Mouse (Mus musculus): ENCODE data around the gene Ube2n. TPM values are rescaled to one million over a fixed set of nuclear protein-coding genes. Genes with fewer than 3 reads are reported as not detected.

Gene Ube2n
- polyA plus RNA-seq (2012; rRNA removed; ENCODE audit: low replicate concordance), result 8.4 and 9.5 TPM in 2 replicates

DNA sequence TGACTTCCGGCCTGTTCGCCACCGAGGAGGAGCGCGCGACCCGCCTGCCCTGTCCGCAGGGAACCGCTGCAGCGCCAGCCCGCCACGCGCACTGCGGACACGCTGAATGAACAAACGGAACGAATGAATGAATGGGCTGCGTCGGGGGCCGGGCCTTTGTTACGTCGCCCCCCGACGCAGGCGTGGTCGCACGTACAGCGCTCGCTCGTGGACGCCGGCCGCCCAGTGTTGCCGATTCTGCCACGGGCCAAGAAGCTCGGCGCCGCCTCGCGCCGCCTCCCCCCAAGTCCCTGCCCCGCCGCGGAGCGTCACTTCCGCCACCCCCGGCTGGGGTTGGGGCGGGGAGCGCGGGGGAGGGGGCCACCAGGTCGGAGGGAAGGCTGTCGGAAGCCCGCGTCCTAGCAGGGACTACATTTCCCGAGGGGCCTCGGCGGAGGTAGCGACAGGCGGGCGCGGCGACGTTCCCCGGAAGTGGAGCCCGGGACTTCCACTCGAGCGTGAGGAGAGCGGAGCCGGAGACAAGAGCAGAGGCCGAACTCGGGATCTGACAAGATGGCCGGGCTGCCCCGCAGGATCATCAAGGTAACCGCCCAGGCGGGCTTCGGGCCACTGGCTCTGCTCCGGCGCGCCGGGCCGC is at the start of gene Ube2n:
Ube2n (plus strand) TSS at position 490 of the 637 bp plus-strand sequence.

DNA sequence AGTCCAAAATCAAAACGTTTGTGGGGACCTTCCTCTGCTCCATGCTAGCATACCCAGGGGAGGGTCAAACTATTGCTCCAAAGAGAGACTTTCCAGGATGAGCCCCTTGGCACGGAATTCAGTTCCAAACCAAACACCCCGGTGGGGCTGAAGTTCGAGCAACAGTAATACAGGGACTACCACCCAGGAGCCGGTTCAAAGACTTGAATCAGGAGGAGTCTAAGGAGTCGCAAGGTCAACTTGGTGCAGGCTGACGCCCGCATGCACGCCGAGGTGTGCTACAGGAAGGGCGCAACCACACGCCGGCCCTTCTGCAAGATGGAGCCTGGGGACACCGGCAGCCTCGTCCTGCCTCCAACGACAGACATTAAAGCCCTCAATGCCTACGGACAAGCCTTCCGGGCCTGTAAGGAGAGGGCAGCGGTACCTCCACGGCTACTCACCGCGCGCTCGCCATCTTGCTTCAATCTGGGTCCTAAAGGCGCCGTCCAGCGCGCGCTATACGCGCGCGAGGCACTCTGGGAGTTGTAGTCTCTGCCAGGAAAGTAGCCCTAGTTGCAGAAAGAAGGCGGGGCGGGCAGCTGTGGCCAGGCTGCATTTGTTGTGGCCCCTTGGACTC is 13.4 kb upstream of the Ube2n start, which contains the start of gene Mrpl42:
Mrpl42 (minus strand) TSS at position 478 of the 619 bp plus-strand sequence.

DNA sequence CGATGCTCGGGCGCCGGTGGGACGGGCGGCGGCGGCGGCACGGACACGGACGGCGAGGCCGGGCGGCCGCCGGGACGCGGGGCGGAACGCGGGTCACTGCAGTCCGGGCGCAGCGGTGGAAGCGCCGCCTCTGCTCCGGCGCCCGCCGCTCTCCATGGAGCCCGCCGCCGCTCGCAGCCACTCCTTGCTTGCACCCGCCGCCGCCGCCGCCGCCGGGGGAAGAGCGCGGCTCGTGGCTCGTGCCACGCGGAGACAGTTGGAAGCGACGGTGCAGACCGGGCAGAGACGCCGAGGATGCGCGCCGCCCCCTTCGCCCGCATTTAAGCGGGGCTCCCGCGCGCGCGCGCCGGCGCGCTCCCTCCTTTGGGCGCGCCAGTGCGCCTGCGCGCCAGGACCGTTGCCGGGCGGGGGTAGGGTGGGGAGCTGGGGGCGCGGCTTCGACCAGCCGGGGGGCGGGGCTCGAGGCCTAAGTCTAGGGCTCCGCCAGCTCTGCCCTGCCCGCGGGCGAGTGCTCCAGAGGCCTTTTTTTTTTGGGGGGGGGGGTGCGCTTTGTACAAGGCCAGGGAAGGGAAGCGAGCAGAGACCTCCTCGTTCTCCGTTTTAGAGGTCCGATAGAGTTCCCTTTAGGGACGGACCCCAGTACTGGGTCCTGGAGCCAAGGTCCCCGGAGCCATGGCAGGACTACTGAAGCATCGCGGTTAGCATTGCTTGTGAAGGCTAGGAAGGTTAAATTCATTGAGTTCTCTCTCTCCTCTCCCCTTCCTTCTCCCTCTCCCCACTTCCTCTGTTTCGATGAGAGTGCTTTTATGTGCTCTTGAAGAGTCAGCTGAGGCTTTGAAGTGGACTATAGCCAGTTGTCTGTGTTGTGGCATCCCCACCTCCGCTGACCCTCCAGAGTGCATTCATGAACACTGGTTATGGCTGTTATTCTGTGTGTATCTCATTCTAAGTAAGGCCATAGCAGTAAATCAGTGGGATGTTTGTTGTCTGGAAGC is 49.2 kb downstream of the Ube2n start, which contains the start of gene Nudt4:
Nudt4 (minus strand) TSS at position 296 of the 995 bp plus-strand sequence.

Other genes with a start within 250 kb of the Ube2n start
- 20.1 and 20.3 TPM in 2 replicates for gene Cradd, start 191.0 kb upstream of the Ube2n start, polyA plus RNA-seq (2012; rRNA removed; ENCODE audit: low replicate concordance)
- gene Socs2, start 98.0 kb upstream of the Ube2n start, polyA plus RNA-seq (2012; rRNA removed; ENCODE audit: low replicate concordance), result 34.4 and 44.9 TPM in 2 replicates
- gene Mrpl42, start 13.2 kb upstream of the Ube2n start, polyA plus RNA-seq (2012; rRNA removed; ENCODE audit: low replicate concordance), result 28.7 and 35.7 TPM in 2 replicates
- gene Nudt4, start 49.0 kb downstream of the Ube2n start, polyA plus RNA-seq (2012; rRNA removed; ENCODE audit: low replicate concordance), result 22.4 and 51.5 TPM in 2 replicates
- not detected in 2 replicates for gene Anapc15-ps, start 158.3 kb downstream of the Ube2n start, polyA plus RNA-seq (2012; rRNA removed; ENCODE audit: low replicate concordance)